Mouse (Mus musculus) thymus, postnatal 0 days (tissue): ENCODE data around the gene Skap2. TPM values are rescaled to one million over a fixed set of nuclear protein-coding genes. Genes with fewer than 3 reads are reported as not detected.
A peak's percentile ranks its signal among the peaks of the same experiment; 100 is the strongest.

Experiments used
- DNase-seq: peaks from one replicate; pipeline ENCODE4 v3.0.0-alpha.2; 2015; ENCODE audit warnings: low spot score
- polyA plus RNA-seq: library from polyadenylated mRNA; unstranded; fragments of >200 nt; fragmentation: Nextera tagmentation; extraction: Ambion mirVana; gene quantifications from 2 replicates; pipeline ENCODE4 v1.2.1, GENCODE M21; 2015

Skap2 gene
- polyA plus RNA-seq, 1 experiment from 2014 or later: 24.6 TPM

DNA sequence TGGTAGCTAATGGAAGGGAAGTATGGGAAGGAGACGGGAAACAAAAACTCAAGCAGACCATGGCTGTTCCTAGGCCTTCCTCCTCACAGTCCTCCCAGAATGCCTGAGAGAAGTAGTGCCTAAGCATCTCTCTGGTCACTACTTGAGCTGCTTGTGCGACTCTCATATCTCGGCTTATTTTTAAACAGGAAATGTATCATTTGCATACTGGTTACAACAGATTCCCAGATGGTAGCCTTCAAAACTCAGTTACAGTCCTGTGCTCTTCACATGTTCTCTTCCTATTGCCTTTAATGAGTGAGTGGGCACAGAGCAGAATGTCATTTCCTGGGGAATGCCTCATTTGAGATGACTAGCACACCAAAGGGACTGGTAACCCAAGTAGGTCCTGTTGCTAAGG, 117.6 kb downstream of the Skap2 start:
- DNase-seq: no peak

- no peak for DNase-seq
These were observed 122.0 kb downstream of the Skap2 start for GRCm38 (mm10) chr6:51890356-51890755.

- DNase-seq: no peak
These were observed 122.5 kb downstream of the Skap2 start for GRCm38 (mm10) chr6:51889824-51890223.

- DNase-seq: no peak
These were observed 125.4 kb downstream of the Skap2 start for GRCm38 (mm10) chr6:51886902-51887431.

DNA sequence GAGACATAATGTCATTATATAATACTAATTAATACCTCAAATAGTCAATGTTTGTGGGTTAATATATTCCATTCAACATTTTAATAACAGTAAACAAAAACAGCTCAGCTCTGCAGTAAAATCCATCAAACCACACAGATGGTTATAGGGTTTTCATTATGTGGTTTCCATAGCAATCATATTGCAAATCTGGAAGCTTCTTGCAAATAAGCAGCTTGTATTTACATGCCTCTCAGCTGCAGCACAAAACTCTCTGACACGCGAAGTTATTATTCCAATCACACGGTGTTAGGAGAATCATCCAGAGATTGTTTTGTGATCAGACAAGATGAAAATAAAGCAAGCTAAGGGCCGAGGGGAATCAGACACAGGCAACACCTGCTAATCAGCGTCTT, 129.5 kb downstream of the Skap2 start:
- no peak for DNase-seq

DNA sequence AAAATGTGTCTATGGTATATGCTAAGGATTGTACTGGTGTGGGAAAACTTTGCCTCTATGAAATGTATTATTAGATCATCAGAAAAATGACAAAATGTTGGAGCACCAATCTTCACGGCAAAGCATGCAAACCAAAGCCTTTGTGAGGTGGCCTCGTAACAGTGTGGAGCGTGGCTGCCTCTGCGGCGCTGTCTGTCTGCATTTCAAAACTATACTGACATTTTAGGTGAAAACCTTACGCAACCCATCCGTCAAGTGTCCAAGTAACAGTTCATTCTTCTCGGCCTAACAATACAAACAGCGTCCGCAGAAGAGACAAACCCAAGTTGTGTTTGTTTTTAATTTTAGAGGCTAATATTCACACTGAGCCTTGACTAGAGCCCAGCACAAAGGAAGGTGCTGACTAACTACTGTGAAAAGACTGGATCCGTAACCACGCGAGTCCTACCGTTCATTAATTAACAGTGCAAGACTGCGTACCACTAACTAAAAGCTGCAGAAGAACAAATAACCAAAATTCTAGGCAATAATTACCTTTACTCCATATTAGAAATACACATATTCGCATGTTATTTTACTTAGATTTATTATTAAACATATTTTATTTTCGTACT, 130.0 kb downstream of the Skap2 start:
- DNase-seq: no peak

DNA sequence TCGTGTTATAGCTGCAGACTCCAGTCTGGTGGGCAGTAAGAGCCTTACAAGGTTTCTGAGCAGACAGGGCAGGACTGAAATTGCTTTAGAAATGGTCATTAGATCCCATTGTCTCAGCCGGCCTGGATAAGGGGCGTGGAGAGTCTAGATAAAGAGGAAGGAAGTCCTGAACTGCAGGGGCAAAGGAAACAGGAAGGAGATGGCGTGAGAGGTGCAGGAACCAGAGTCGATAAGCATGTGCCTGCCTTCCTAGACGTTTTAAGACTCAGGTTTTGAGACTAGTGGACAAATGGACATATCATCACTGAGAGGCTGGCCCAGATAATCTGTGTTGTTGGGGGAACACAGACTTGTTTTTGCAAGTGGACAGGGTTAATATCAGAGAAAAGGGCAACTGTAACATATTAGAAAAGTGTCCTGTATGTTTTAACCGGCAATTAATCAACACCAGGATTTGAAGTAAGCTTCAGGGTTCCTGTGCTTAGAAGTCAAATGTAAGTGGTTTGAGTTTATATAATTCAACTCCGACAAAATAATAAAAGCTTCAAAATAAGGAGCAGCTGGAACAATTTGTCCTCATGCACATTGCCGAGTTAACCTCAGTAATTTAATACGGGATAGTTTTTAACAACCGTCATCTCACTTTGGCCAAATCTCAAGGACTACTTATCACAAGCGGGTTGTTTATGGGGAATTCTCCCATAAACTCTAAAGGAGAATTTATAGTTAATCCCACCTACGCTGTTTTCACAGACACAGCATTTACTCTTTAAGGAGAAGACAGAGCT, 131.0 kb downstream of the Skap2 start:
- no peak for DNase-seq

GRCm38 (mm10) chr6:51880778-51881177, 131.6 kb downstream of the Skap2 start:
- no peak for DNase-seq

- DNase-seq: no peak
These were observed 133.8 kb downstream of the Skap2 start for GRCm38 (mm10) chr6:51878551-51878950.

DNA sequence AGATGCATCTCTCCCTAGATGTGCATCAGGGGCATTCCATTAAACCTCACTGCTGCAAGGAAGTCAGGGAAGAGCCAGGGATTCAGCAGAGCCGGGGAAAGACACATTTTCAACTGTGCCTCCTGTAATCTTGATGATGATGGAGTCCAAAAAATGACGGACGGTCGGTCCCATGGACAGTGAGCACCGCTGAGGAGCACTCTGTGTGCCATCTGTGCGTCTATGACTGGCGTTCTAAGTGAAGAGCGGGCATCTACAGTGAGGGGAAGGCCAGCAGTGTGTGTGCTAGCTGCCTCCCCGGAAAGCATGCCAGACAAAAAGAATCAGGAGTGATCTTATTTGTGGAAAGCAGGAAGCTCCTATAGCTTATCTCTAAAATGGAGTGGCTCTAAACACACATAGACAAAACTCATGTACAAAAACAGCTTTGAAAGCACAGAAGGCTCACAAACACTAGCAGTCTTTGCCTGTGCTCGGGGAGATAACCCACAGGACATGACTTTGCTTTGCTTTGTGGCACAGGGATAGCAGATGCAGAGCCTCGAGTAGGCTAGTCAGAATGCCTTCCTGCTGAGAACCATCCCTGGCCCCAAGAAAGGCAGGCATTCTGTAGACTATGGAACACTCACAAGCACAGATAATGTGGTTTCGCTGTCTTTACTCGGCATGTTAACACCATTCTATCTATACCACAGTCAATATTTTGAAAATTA, 135.4 kb downstream of the Skap2 start:
- DNase-seq: no peak

GRCm38 (mm10) chr6:51875884-51876626, 136.3 kb downstream of the Skap2 start:
- DNase-seq: no peak

DNA sequence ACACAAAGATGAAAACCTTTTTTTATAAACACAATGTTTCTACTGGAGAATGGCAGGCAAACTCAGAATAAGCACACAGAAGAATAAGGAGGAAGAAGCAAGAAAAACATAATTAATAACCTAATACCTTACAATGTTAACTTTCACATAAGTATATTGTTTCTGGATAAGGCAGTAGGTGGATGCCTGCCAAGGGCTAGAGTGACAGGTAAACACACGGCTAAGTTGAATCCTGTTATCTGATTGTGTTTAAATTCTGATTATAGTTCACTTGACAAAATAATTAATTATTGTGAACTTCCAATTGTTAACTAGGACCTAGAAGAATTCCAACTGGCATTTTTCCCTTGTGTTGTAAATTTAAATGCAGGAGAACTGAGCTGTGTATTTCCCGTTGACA, 138.3 kb downstream of the Skap2 start:
- no peak for DNase-seq

GRCm38 (mm10) chr6:51871135-51871534, 141.2 kb downstream of the Skap2 start:
- DNase-seq: no peak

- no peak for DNase-seq
These were observed 142.1 kb downstream of the Skap2 start for GRCm38 (mm10) chr6:51870294-51870693.

DNA sequence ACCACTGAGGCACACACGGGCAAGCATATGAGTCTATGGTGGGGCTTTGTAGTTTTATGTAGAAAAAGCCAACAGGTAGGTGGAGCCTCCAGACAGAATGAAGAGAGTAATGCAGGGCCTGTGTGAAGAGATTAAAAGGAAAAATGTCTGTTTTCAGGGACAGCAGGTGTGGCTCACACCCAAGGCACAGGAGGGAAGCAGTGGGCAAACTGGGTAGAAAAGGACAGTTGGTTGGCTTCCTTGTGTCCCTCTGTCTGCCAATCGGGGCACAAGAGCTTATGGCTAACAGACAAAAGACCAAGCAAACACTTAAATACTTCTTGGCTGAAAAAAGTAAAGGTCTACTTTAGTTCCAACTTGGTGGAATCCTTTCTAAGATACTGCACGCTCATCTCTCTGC, 145.8 kb downstream of the Skap2 start:
- DNase-seq: no peak

GRCm38 (mm10) chr6:51863508-51863907, 148.8 kb downstream of the Skap2 start:
- DNase-seq: no peak

GRCm38 (mm10) chr6:51860300-51860699, 152.0 kb downstream of the Skap2 start:
- DNase-seq: no peak

DNA sequence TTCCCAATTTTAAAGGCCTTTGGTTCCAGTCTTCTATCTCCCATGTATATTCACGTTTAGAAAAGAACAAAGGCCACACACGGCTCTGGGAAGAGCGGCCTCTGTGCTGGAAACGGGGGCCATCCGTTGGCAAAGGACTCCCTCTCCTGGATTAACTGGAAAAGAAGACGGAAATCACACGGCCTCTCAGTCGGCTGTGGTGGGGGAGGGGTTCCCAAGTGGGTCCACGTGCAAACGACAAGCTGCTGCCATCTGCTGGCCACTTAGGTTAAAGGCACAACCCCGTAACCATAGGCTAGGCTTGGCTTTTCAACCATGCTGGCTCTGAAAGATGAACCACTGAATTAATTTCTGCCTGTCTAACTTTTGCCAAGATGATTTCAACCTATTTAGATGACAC, 154.5 kb downstream of the Skap2 start:
- peak; percentile 88 for DNase-seq

DNA sequence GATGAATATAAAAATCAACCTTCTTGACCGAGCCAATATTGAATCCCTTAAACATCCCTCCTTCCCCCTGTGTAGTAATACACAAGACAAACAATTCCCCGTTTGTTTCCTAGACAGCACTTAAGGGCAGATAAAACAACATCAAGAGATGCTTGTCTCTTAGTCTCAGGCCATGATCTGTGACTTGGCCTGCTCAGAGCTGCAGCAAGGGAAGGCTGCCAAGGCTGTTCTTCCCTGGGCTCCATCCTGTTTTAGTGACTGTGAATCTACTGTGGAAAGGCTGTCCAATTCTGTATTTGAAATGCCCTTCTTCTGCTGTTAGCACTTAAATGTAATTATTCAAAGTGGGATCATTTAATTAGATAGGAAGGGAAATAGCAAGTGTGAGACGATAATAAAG, 159.1 kb downstream of the Skap2 start:
- no peak for DNase-seq

DNA sequence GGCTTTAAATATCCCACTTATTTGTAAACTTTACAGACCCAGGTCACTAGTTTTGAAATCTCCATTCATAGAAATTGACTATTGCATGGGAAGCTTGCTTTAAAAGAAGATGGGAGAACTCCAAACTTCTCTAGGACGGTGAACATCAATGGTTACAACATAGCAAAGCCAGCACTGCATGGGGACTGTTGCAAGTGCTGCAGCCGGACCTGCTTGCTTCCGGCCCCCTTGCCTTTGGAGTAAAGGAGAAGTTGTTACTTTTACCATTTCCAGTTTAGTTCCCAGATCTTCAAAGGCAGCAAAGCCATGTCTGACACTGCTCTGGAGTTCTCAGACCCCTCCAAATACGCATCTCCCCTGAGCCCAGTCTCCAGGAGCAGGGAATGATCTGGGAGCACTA, 159.7 kb downstream of the Skap2 start:
- no peak for DNase-seq

DNA sequence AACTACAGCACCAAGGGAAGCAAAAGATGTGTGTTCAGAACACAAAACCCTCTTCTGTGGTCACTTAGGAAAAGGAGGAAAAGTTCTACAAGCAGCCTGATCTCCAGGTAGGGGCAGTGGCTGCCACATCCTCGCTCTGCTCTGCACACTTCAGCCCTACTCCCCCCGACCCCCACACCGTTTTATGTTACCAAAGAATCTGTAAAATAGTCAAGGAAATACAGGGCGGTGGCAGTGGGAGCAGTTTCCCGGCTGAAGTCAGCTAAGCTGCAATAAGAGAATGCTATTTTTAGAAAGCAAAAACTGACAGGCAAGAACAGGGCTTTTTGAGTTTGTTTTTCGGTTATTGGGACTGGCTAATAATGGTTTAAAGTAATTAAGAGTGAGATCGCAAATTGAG, 160.8 kb downstream of the Skap2 start:
- DNase-seq: no peak
